Mouse (Mus musculus): ENCODE results near the gene Traf7. TPM values are rescaled to one million over a fixed set of nuclear protein-coding genes. Genes with fewer than 3 reads are reported as not detected.

Traf7 gene
- total and polyA plus RNA-seq, 2 experiments from 2014 or later = 82.0 to 168 TPM

DNA sequence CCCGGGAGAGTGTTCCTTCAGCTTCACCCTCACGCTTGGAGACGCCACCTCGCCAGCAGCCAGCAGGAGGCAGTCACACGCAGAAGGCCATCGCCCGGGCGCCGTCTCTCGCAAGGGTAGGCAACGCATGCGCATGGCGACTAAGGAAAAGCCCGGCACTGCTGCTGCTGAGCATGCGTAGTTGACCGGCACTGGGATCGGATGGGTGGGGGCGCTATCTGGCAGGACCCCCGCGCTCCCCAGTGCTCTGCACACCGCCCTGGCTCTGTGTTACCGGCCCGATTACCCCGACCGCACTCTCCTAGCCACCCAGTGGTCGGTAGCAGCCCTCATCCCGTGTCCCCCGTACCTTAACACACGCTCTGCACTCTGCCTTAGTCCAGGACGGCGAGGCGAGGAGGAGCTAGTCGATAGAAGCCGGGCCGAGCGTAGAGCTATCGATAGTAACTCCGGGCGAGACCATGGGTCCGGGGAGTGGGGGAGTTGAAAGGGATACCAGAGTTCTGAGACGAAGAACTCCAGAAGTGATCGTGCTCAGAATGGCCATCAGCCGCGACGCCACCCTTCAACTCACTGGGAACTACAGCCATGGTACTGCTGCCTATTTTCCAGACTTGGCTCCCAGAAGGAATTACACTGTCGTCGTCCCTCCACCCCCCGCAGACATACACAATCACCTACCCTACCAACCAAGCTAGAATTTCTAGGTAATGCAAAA is 48.9 kb downstream of the Traf7 start, which contains the start of gene Mlst8:
TSS of gene Mlst8 (minus strand) at position 416 of the 718 bp plus-strand sequence.
- peak within 1 kb of the TSS; percentile 95 for H3K27ac ChIP-seq (ENCODE audit: low read depth, low read length)
- H3K9ac ChIP-seq = peak within 1 kb of the TSS; percentile 74
- H3K9me3 ChIP-seq (ENCODE audit: low read length) = no peaks in the 10 kb centered on the region
- DNase-seq (peak; percentile 98), ATAC-seq (peak; percentile 96)
- 2% methylated on average over 48 of the region's 48 CpGs for WGBS
- peak within 1 kb of the TSS; percentile 78 for H3K4me3 ChIP-seq (ENCODE audit: low read depth, low read length)
- no peaks in the 10 kb centered on the region for H3K27me3 ChIP-seq (ENCODE audit: insufficient read depth, low read length)
- peak within 1 kb of the TSS; percentile 57 for H3K4me2 ChIP-seq (ENCODE audit: low read depth)
- TF ChIP-seq CTCF (IDR thresholded peaks at IDR 0.05; ENCODE audit: low read depth) = peak; percentile 92
- H3K36me3 ChIP-seq (ENCODE audit: insufficient read depth) = peaks cover 35% of the 10 kb centered on the region
- peaks cover 8% of the 10 kb centered on the region; the same call in 1 of the 2 replicates for H3K4me1 ChIP-seq (ENCODE audit: insufficient read depth)

DNA sequence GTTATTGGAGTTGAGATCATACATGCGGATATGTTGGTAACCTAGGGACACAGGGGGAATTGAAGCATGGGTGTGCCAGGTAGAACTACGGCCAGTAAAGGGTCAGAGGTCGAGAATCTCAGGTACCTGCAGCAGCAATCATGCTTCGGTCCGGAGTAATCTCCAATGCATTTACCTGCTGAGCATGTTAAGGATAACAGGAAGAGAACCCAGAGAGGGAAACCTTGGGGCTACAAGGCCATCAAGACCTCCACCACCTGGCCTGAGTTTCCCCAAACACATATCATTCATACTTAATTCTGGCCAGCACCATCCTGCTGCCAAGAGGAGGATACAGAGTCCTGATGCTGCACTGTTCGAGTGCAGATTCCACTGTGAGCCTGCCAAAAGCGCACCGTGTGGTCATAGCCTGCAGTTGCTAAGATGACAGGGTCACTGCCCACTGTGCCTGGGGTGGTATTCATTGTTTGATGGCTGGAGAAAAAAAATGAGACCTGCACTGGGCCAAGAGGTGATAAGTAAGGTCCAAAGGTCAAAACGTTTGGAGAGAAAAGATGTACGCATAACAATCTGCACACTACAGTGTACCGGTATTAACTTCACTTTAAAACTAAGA is 49.6 kb downstream of the Traf7 start:
- no peaks in the 10 kb centered on the region for H3K9me3 ChIP-seq (ENCODE audit: low read length)
- DNase-seq = no peak
- no peak for ATAC-seq
- WGBS = 48% methylated on average over 11 of the region's 11 CpGs
- peak overlapping the region; percentile 78 for H3K4me3 ChIP-seq (ENCODE audit: low read depth, low read length)
- H3K36me3 ChIP-seq (ENCODE audit: insufficient read depth) = peaks cover 37% of the 10 kb centered on the region
- peak overlapping the region; percentile 57 for H3K4me2 ChIP-seq (ENCODE audit: low read depth)
- no peak for TF ChIP-seq CTCF (IDR thresholded peaks at IDR 0.05; ENCODE audit: low read depth)
- no peaks in the 10 kb centered on the region for H3K27me3 ChIP-seq (ENCODE audit: insufficient read depth, low read length)
- H3K4me1 ChIP-seq (ENCODE audit: insufficient read depth) = peaks cover 8% of the 10 kb centered on the region; the same call in 1 of the 2 replicates
- H3K27ac ChIP-seq (ENCODE audit: low read depth, low read length) = no peak overlapping the region
- peak overlapping the region; percentile 74 for H3K9ac ChIP-seq

DNA sequence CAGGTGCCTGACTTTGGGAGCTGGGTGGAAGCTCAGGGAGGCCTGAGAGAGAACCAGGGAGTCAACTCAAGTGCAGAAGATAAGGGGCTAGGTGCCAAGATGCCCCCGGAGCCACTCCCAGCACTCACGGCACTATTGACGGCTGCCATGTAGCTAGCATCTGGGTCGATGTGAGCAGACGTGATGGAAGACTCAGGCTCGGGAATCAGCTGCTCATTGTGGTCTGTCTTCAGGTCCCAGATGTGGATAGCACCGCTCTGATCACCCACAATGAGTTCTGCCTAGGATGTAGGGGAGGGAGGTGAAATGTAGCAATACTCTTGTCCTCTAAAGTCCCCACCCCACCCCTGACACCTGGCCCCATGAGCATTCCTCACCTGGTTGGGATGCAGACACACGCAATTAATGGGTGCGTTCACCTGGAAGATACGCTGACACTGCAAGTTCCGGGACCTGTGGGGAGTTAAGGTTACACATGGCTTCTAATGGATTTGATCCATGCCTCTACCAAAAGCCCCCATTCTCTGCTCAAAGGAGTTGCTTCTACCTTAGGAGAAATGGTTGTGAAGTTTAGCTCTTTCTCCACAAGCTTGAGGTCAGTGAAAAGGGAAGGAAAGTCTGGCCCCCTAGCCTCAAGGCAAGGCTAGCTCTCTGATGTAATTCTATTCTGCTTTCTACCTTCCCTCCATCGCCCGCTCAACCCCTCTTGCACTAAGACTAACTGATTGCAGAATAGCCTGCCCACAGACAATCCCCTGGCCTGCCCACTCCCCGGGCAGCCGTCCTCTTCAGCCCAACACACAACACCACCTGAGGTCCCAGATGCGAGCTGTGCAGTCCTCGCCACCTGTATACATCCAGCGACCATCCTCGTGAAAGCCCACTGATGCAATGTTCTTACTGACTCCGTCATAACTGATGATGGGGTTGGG is 50.4 kb downstream of the Traf7 start:
- ATAC-seq (no peak), DNase-seq (no peak)
- Histone ChIP-seq H3K4me2 (ENCODE audit: low read depth) (no peak overlapping the region), H3K27ac (ENCODE audit: low read depth, low read length) (no peak overlapping the region), H3K9me3 (ENCODE audit: low read length) (no peaks in the 10 kb centered on the region), H3K9ac (no peak overlapping the region), H3K27me3 (ENCODE audit: insufficient read depth, low read length) (no peaks in the 10 kb centered on the region), H3K36me3 (ENCODE audit: insufficient read depth) (peaks cover 37% of the 10 kb centered on the region), H3K4me1 (ENCODE audit: insufficient read depth) (peaks cover 9% of the 10 kb centered on the region), H3K4me3 (ENCODE audit: low read depth, low read length) (no peak overlapping the region)
- 91% methylated on average over 20 of the region's 20 CpGs for WGBS
- TF ChIP-seq CTCF (IDR thresholded peaks at IDR 0.05; ENCODE audit: low read depth) = no peak

DNA sequence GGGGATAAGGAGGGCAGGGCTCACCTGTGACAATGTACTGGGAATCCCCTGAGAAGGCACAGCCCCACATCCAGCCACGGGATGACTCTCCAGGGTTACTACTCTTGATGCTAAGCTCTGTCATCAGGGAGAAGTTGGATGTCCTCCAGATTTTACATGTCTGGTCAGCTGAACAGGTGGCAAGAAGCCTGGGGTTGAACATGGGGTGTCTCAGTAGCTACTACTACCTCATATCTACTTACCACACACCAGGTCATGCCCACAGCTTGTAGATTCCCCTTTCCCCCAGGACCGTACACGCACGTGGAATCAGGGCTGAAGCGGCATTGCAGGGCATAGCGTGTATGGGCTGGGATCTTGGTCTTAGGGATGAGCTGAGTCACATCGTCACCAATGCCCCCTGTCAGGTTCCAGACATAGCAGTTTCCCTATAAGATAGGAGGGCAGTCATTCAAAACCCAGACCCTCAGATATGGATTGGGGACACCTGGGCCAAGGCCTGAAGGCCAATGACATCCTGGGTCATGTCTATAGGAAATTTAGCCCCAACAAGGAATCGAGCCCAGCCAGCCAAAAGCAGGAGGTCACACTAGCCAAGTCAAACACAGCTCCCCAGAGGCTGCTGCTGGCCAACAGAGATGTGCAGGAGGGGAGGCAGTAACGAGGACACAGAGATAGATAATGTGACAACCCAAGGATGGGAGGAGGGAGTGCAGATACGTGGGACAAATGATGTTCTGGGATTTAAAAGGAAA is 51.5 kb downstream of the Traf7 start:
- DNase-seq = no peak
- H3K4me2 ChIP-seq (ENCODE audit: low read depth) = no peak overlapping the region
- 94% methylated on average over 10 of the region's 10 CpGs for WGBS
- H3K27me3 ChIP-seq (ENCODE audit: insufficient read depth, low read length) = no peaks in the 10 kb centered on the region
- no peak overlapping the region for H3K9ac ChIP-seq
- peaks cover 18% of the 10 kb centered on the region for H3K4me1 ChIP-seq (ENCODE audit: insufficient read depth)
- no peak for TF ChIP-seq CTCF (IDR thresholded peaks at IDR 0.05; ENCODE audit: low read depth)
- peaks cover 37% of the 10 kb centered on the region for H3K36me3 ChIP-seq (ENCODE audit: insufficient read depth)
- no peaks in the 10 kb centered on the region for H3K9me3 ChIP-seq (ENCODE audit: low read length)
- H3K4me3 ChIP-seq (ENCODE audit: low read depth, low read length) = no peak overlapping the region
- no peak overlapping the region for H3K27ac ChIP-seq (ENCODE audit: low read depth, low read length)
- no peak for ATAC-seq

DNA sequence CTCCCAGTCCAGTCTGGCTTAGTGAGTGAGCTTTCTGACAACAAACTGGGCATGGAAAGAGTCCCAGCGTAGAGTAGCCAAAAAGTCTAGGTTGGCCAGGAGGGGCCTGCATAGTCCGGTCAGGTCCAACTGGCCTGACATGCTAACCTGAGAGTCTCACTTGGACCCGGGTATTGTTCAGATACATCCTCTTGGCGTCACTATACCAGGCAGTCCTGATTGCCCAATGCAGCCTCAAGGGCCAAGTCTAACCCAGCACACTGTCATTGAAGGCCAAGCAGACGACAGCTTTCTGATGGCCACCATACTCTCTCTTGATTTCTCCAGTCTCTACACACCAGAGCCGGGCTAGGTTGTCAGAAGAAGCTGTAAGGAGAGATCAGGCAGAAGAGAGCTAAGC is 52.2 kb downstream of the Traf7 start:
- Histone ChIP-seq H3K9ac (no peak overlapping the region), H3K4me2 (ENCODE audit: low read depth) (no peak overlapping the region), H3K27me3 (ENCODE audit: insufficient read depth, low read length) (no peaks in the 10 kb centered on the region), H3K4me1 (ENCODE audit: insufficient read depth) (peaks cover 18% of the 10 kb centered on the region), H3K9me3 (ENCODE audit: low read length) (no peaks in the 10 kb centered on the region), H3K27ac (ENCODE audit: low read depth, low read length) (no peak overlapping the region), H3K36me3 (ENCODE audit: insufficient read depth) (peaks cover 37% of the 10 kb centered on the region), H3K4me3 (ENCODE audit: low read depth, low read length) (no peak overlapping the region)
- DNase-seq (no peak), ATAC-seq (no peak)
- no peak for TF ChIP-seq CTCF (IDR thresholded peaks at IDR 0.05; ENCODE audit: low read depth)
- WGBS = 92% methylated on average over 6 of the region's 6 CpGs

DNA sequence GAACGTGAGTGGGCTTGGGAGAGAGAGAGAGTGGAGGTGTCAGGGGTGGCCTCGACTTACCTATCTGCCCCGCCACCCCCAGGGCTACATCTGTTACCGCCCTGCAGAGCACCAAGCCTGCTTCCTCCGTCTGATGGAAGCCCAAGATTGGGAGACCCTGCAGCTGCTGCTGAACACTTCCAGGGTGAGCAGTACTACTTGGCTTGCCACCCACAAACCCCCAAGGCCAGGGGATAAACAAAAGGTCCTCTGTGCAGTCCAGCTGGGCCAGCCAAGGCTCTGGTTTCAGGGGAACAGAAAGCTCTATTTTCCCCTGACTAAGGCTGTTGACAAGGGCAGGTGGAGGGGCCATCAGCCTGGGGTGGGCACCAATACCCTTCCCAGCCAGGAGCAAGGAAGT is 53.2 kb downstream of the Traf7 start:
- whole genome bisulfite sequencing = 76% methylated on average over 5 of the region's 5 CpGs
- no peaks in the 10 kb centered on the region for H3K27me3 ChIP-seq (ENCODE audit: insufficient read depth, low read length)
- H3K27ac ChIP-seq (ENCODE audit: low read depth, low read length) = peak overlapping the region; percentile 45; the same call in 1 of the 2 replicates
- no peaks in the 10 kb centered on the region for H3K9me3 ChIP-seq (ENCODE audit: low read length)
- H3K4me1 ChIP-seq (ENCODE audit: insufficient read depth) = peaks cover 15% of the 10 kb centered on the region
- peaks cover 37% of the 10 kb centered on the region for H3K36me3 ChIP-seq (ENCODE audit: insufficient read depth)
- H3K9ac ChIP-seq = no peak overlapping the region
- no peak overlapping the region for H3K4me2 ChIP-seq (ENCODE audit: low read depth)
- no peak overlapping the region for H3K4me3 ChIP-seq (ENCODE audit: low read depth, low read length)
- DNase-seq (no peak), ATAC-seq (no peak)
- no peak for TF ChIP-seq CTCF (IDR thresholded peaks at IDR 0.05; ENCODE audit: low read depth)

Measured in forebrain, postnatal 0 days (tissue).